18 mouse cellular contexts compared by ENCODE assay signal in the genomic region with DNA sequence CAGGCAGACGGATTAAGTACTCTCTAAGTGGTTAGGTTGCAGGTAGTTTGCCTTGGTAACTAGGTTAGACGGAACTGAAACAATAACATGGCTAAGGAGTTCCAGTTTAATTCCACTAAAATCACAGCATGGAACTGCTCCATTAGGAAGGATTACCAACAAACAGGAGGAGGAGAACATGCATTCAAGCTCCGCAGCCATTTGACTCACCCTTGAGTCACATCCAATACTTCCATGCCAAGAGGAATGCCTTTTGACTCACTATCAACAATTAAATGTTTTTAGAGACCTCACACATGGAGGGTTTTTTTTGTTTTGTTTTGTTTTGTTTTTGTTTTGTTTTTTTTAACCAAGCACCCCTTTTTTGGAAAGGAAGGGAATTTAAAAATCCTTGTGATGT.
"Had no signal": no experiment of that assay in that cellular context is flagged by ENCODE, and none has a peak within 500 bp of the region (broad histone marks: within the 10 kb centered on the region; RNA-seq: fewer than 3 reads in every experiment).

No protein-coding gene starts in this region.

- H3K9ac ChIP-seq: limb, embryonic 13.5 days; liver, embryonic 12.5 days; liver, embryonic 15.5 days; midbrain, embryonic 12.5 days; midbrain, embryonic 15.5 days; stomach, embryonic 15.5 days had no signal

- H3K27me3 ChIP-seq: liver, embryonic 12.5 days; liver, embryonic 15.5 days; midbrain, embryonic 12.5 days; midbrain, embryonic 15.5 days; neural tube, embryonic 13.5 days; stomach, embryonic 15.5 days had no signal

- H3K4me2 ChIP-seq: liver, embryonic 12.5 days; liver, embryonic 15.5 days; stomach, embryonic 15.5 days had no signal

- H3K4me1 ChIP-seq: stomach, embryonic 15.5 days had no signal

- H3K36me3 ChIP-seq: limb, embryonic 10.5 days; limb, embryonic 13.5 days; liver, embryonic 12.5 days; liver, embryonic 15.5 days; midbrain, embryonic 12.5 days; midbrain, embryonic 15.5 days; neural tube, embryonic 13.5 days; stomach, embryonic 15.5 days had no signal

- ATAC-seq: liver, embryonic 12.5 days; midbrain, embryonic 15.5 days had no signal

- H3K27ac ChIP-seq: limb, embryonic 10.5 days; limb, embryonic 13.5 days; liver, embryonic 12.5 days; liver, embryonic 15.5 days; macrophage; midbrain, embryonic 12.5 days; midbrain, embryonic 15.5 days; neural tube, embryonic 13.5 days; stomach, embryonic 15.5 days had no signal

- H3K9me3 ChIP-seq: limb, embryonic 10.5 days; limb, embryonic 13.5 days; liver, embryonic 12.5 days; liver, embryonic 15.5 days; midbrain, embryonic 12.5 days; midbrain, embryonic 15.5 days; neural tube, embryonic 13.5 days; stomach, embryonic 15.5 days had no signal

- DNase-seq: kidney, postnatal 4 days; layer of hippocampus, adult 9-11 months; liver; lung, adult 18-20 months; retina, postnatal 1 day; right cerebral cortex, postnatal 25 days; spleen, adult 18-20 months; thymus, adult 18-20 months; thymus, postnatal 4 days had no signal

- H3K4me3 ChIP-seq: limb, embryonic 10.5 days; limb, embryonic 13.5 days; liver, embryonic 12.5 days; liver, embryonic 15.5 days; midbrain, embryonic 12.5 days; midbrain, embryonic 15.5 days; neural tube, embryonic 13.5 days; stomach, embryonic 15.5 days had no signal
